Mouse (Mus musculus): ENCODE data around the gene Lamtor3.

- TF ChIP-seq CTCF (conservative IDR thresholded peaks at IDR 0.05; ENCODE audit: insufficient read depth, insufficient read length, low read depth, low read length): no peak
- no peak for TF ChIP-seq POLR2A (IDR thresholded peaks at IDR 0.05; ENCODE audit: low read depth, low read length)
Measured at GRCm38 (mm10) chr3:137869395-137869794, 48.9 kb upstream of the Lamtor3 start.

All from kidney, adult 2 months (tissue).